Mouse (Mus musculus) thymus, adult 2 months (tissue): ENCODE results near the gene Adora3. TPM values are rescaled to one million over a fixed set of nuclear protein-coding genes. Genes with fewer than 3 reads are reported as not detected.

Source experiments
- DNase-seq: peaks from one replicate; pipeline ENCODE4 v3.0.0; 2021
- H3K27ac ChIP-seq: fragments of 200-500 bp; 2 replicates; pipeline ENCODE4 v1.5.1; 2012; ENCODE audit warnings: low read length, control low read depth; ENCODE audit not compliant: control insufficient read depth, insufficient read depth
- H3K27me3 ChIP-seq: fragments of 200-500 bp; 2 replicates; pipeline ENCODE4 v1.6.1; 2012; ENCODE audit warnings: mild to moderate bottlenecking, low read length, moderate library complexity, mixed read lengths; ENCODE audit not compliant: control insufficient read depth, insufficient read depth
- H3K36me3 ChIP-seq: fragments of 200-500 bp; 2 replicates; pipeline ENCODE4 v1.6.1; 2012; ENCODE audit warnings: mild to moderate bottlenecking, low read length, moderate library complexity; ENCODE audit not compliant: control insufficient read depth, insufficient read depth
- H3K4me1 ChIP-seq: fragments of 200-500 bp; replicated peaks from 2 replicates; pipeline ENCODE4 v1.6.1; 2012; ENCODE audit warnings: low read length; ENCODE audit not compliant: control insufficient read depth, insufficient read depth
- H3K4me3 ChIP-seq: fragments of 200-500 bp; 2 replicates; pipeline ENCODE4 v1.5.1; 2012; ENCODE audit warnings: mild to moderate bottlenecking, low read length, control low read depth, moderate library complexity; ENCODE audit not compliant: control insufficient read depth, insufficient read depth
- CTCF ChIP-seq: fragments of 200-500 bp; IDR thresholded peaks from 2 replicates; pipeline ENCODE4 v1.5.1; 2012; ENCODE audit warnings: mild to moderate bottlenecking, control low read depth, low read length, moderate library complexity, borderline replicate concordance; ENCODE audit not compliant: control insufficient read depth, poor library complexity, insufficient read depth; ENCODE audit errors: extremely low read depth
- POLR2A ChIP-seq: fragments of 200-500 bp; IDR thresholded peaks from 2 replicates; pipeline ENCODE4 v1.6.1; 2012; ENCODE audit warnings: mild to moderate bottlenecking, low read length, control low read depth, moderate library complexity; ENCODE audit not compliant: control insufficient read depth, poor library complexity, insufficient read depth; ENCODE audit errors: extremely low read depth
- WGBS: fragments of 180-500 bp; shearing (Covaris S2); methylation state at CpG from one replicate; pipeline ENCODE4 v1.1.7; 2018; 5-methylcytosine and 5-hydroxymethylcytosine counted together
- polyA plus RNA-seq: library from polyadenylated mRNA; depleted of rRNA; stranded (reverse); fragments of >200 nt; gene quantifications from 2 replicates; pipeline ENCODE4 v1.2.3, GENCODE M21; 2012

The Adora3 gene
- polyA plus RNA-seq, 1 experiment: 0.90 TPM

GRCm38 (mm10) chr3:105904213-105904612 is 33.6 kb downstream of the Adora3 start:
- no peaks in the 10 kb centered on the region for H3K27me3 ChIP-seq
- DNase-seq: no peak
- no peaks in the 10 kb centered on the region for H3K36me3 ChIP-seq
- no peak for TF ChIP-seq CTCF
- no peak for TF ChIP-seq POLR2A
- H3K27ac ChIP-seq: no peak overlapping the region
- no peak overlapping the region for H3K4me3 ChIP-seq
- H3K4me1 ChIP-seq: peaks cover 15% of the 10 kb centered on the region
- WGBS: 50% methylated on average over 4 of the region's 4 CpGs

DNA sequence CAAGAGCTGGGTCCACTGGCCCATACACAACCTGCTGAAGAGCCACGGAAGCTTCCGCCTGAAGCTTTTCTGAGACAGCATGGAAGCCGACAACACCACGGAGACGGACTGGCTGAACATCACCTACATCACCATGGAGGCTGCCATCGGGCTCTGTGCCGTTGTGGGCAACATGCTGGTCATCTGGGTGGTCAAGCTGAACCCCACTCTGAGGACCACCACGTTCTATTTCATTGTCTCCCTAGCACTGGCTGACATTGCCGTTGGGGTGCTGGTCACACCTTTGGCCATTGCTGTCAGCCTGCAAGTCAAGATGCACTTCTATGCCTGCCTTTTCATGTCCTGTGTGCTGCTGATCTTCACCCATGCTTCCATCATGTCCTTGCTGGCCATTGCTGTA is 34.1 kb downstream of the Adora3 start:
- DNase-seq: no peak
- Histone ChIP-seq H3K4me3 (no peak overlapping the region), H3K36me3 (no peaks in the 10 kb centered on the region), H3K27me3 (no peaks in the 10 kb centered on the region), H3K4me1 (peaks cover 15% of the 10 kb centered on the region), H3K27ac (no peak overlapping the region)
- TF ChIP-seq POLR2A (no peak), CTCF (no peak)
- 98% methylated on average over 9 of the region's 9 CpGs for WGBS

GRCm38 (mm10) chr3:105907956-105908655 is 37.4 kb downstream of the Adora3 start:
- Histone ChIP-seq H3K27me3 (no peaks in the 10 kb centered on the region), H3K4me3 (no peak overlapping the region), H3K27ac (no peak overlapping the region), H3K36me3 (no peaks in the 10 kb centered on the region), H3K4me1 (peaks cover 22% of the 10 kb centered on the region)
- DNase-seq: no peak
- TF ChIP-seq CTCF (no peak), POLR2A (no peak)
- WGBS: 92% methylated on average over 9 of the region's 9 CpGs

DNA sequence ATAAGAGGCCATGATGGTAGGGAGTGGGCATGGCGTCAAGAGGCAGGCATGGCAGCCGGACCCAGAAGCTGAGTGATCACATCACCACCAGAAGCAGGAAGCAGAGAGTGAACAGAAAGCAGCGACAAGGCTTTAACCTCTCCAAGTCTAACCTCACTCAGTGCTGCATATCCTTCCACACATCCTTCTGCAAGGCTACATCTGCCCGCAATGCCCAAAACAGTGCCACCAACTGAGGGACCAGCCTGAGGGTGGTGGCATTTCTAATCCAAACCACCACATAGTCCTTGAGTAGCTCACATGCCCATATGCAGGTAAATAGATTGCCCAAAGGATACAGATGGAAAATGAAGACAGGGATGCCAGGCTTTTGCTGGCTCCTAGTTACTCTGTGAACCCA is 38.3 kb downstream of the Adora3 start:
- no peaks in the 10 kb centered on the region for H3K27me3 ChIP-seq
- no peaks in the 10 kb centered on the region for H3K36me3 ChIP-seq
- H3K4me1 ChIP-seq: peaks cover 23% of the 10 kb centered on the region
- TF ChIP-seq POLR2A: no peak
- TF ChIP-seq CTCF: no peak
- no peak for DNase-seq
- no peak overlapping the region for H3K4me3 ChIP-seq
- WGBS: 88% methylated on average over 4 of the region's 4 CpGs
- H3K27ac ChIP-seq: no peak overlapping the region

DNA sequence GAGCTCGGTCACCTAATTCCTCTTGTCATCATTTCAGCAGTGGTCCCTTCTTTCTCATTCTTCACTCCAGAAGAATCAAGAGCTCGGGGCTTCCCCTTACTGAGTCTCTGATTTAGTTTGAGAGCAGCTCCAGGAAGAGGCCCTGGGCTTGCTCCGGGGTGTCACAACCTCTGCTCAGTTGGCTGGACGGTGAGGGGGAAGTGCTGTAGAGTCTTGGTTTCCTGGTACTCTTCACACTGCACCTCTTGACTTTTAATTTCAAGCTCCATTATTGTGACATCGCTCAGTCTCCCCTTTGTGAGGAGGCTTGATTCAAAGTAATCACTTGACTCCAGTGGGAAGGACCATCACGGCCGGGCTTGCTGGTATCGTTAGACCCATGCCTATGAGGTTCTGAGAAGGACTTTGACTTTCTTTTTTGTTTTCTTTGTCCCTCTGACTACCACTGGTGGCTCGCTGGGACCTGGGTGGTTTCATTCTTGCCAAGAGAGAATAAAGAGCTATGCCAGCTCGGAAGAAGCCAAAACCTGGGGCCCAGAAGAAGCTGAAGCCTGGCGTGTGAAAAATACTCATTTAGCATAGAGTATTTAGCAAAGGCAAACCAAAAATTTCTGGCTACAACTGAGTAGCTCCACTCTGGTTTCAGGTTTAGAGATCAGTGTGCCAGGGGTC is 40.0 kb downstream of the Adora3 start:
- H3K27ac ChIP-seq: peak overlapping the region; percentile 52; the same call in 1 of the 2 replicates
- TF ChIP-seq POLR2A (no peak), CTCF (no peak)
- DNase-seq: no peak
- no peak overlapping the region for H3K4me3 ChIP-seq
- no peaks in the 10 kb centered on the region for H3K36me3 ChIP-seq
- WGBS: 22% methylated on average over 11 of the region's 11 CpGs
- peaks cover 15% of the 10 kb centered on the region for H3K4me1 ChIP-seq
- no peaks in the 10 kb centered on the region for H3K27me3 ChIP-seq

GRCm38 (mm10) chr3:105912097-105912880 is 41.6 kb downstream of the Adora3 start:
- H3K4me1 ChIP-seq: peaks cover 15% of the 10 kb centered on the region
- TF ChIP-seq POLR2A: no peak
- TF ChIP-seq CTCF: no peak
- no peak for DNase-seq
- no peak overlapping the region for H3K27ac ChIP-seq
- 85% methylated on average over 9 of the region's 9 CpGs for WGBS
- no peak overlapping the region for H3K4me3 ChIP-seq
- H3K27me3 ChIP-seq: no peaks in the 10 kb centered on the region
- no peaks in the 10 kb centered on the region for H3K36me3 ChIP-seq
